Mouse (Mus musculus) MEL (cell line): ENCODE measurements at regions not wholly inside any gene's neighbourhood (a gene's known extent, or its start where the extent isn't known, plus 50 kb on each side); places are given as distances from the start of the nearest gene placed in this dataset.

Experiments
- CTCF ChIP-seq, 3 experiments: IDR thresholded peaks in 2 of 3; conservative IDR thresholded peaks in 1 of 3; 2 replicates each; pipeline ENCODE4 v1.5.1; 2011 to 2012; ENCODE audit warnings: low read length in 3 of 3, low read depth in 2 of 3, mild to moderate bottlenecking in 2 of 3, improper control_type of control experiment in 1 of 3, inconsistent platforms in 1 of 3, mixed read lengths in 1 of 3, moderate library complexity in 1 of 3; ENCODE audit not compliant: control insufficient read depth in 1 of 3, insufficient read depth in 1 of 3, poor library complexity in 1 of 3, severe bottlenecking in 1 of 3
- EP300 ChIP-seq, 2 experiments: IDR thresholded peaks; 2 replicates each; pipeline ENCODE4 v1.6.1; 2011; ENCODE audit warnings: improper control_type of control experiment in 2 of 2, low read length in 2 of 2, low read depth in 1 of 2, mild to moderate bottlenecking in 1 of 2
- HCFC1 ChIP-seq: IDR thresholded peaks from 2 replicates; pipeline ENCODE4 v1.6.1; 2012; ENCODE audit warnings: low read depth, mild to moderate bottlenecking, inconsistent platforms, low read length, improper control_type of control experiment, moderate library complexity
- NELFE ChIP-seq: IDR thresholded peaks from 2 replicates; pipeline ENCODE4 v1.6.1; 2011; ENCODE audit warnings: low read depth, low read length, improper control_type of control experiment
- USF2 ChIP-seq, 2 experiments: IDR thresholded peaks; 2 replicates each; pipeline ENCODE4 v1.6.1; 2011 to 2012; ENCODE audit warnings: improper control_type of control experiment in 2 of 2, low read length in 2 of 2, borderline replicate concordance in 1 of 2, inconsistent platforms in 1 of 2, low read depth in 1 of 2, mild to moderate bottlenecking in 1 of 2; ENCODE audit not compliant: insufficient read depth in 1 of 2

DNA sequence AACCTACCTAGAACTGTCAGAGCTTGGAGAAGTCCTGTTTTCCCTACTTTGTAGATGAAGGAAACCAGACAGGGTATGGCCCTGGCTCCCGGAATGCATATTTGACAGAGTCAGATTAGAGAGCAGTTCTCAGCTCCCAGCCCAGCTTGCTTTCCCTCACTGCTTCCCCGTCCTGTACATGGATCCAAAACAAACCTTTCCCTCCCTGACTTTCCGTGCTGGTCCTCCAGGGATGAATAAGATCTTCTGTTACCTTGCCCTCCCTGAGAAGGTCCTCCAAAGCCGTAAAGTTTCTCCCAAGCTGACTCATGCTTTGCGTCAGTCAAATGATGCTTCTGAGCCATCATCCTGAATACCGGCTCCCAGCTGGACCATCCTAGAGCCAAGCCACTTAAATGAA, 160.2 kb upstream of the Jmjd1c start:
- no peak for TF ChIP-seq CTCF (IDR thresholded peaks at IDR 0.05 in 2 of 3, conservative IDR thresholded peaks at IDR 0.05 in 1 of 3; ENCODE audit: control insufficient read depth in 1 of 3, insufficient read depth in 1 of 3, low read depth in 2 of 3, low read length in 3 of 3, poor library complexity in 1 of 3, severe bottlenecking in 1 of 3)
- TF ChIP-seq EP300 (IDR thresholded peaks at IDR 0.05; ENCODE audit: low read depth in 1 of 2, low read length in 2 of 2): no peak
- no peak for TF ChIP-seq NELFE
- no peak for TF ChIP-seq HCFC1
- TF ChIP-seq USF2 (IDR thresholded peaks at IDR 0.05; ENCODE audit: borderline replicate concordance in 1 of 2, insufficient read depth in 1 of 2, low read depth in 1 of 2, low read length in 2 of 2): no peak
